Mouse (Mus musculus) myocyte (in vitro differentiated cells): ENCODE results near the gene Angptl2. TPM values are rescaled to one million over a fixed set of nuclear protein-coding genes. Genes with fewer than 3 reads are reported as not detected.

Experiments used
- H3K27me3 ChIP-seq: one replicate; pipeline ENCODE4 v1.6.1; 2011; ENCODE audit not compliant: control insufficient read depth, insufficient read depth, insufficient read length
- H3K36me3 ChIP-seq: one replicate; pipeline ENCODE4 v1.6.1; 2011; ENCODE audit not compliant: control insufficient read depth, insufficient read depth
- H3K4me2 ChIP-seq: one replicate; pipeline ENCODE4 v1.6.1; 2011; ENCODE audit warnings: low read depth, control low read depth
- H3K4me3 ChIP-seq: one replicate; pipeline ENCODE4 v1.5.1; 2011; ENCODE audit warnings: mild to moderate bottlenecking, control low read depth, moderate library complexity
- H3K79me2 ChIP-seq: one replicate; pipeline ENCODE4 v1.6.1; 2011; ENCODE audit not compliant: control insufficient read depth, insufficient read depth
- H3ac ChIP-seq: one replicate; pipeline ENCODE4 v1.6.1; 2011; ENCODE audit not compliant: control insufficient read depth, insufficient read length
- CEBPB ChIP-seq: IDR thresholded peaks from 2 replicates; pipeline ENCODE4 v1.6.1; 2011; ENCODE audit warnings: mild to moderate bottlenecking, moderate library complexity; ENCODE audit not compliant: poor library complexity, insufficient read depth, severe bottlenecking
- E2F4 ChIP-seq: IDR thresholded peaks from one replicate; pipeline ENCODE4 v1.6.1; 2011; ENCODE audit warnings: mild to moderate bottlenecking, control low read depth, moderate library complexity; ENCODE audit not compliant: insufficient read depth
- MAX ChIP-seq: IDR thresholded peaks from one replicate; pipeline ENCODE4 v1.6.1; 2011; ENCODE audit warnings: low read depth, mild to moderate bottlenecking, control low read depth
- MYOD1 ChIP-seq, 3 experiments: IDR thresholded peaks; one replicate each; pipeline ENCODE4 v1.6.1; 2011; ENCODE audit warnings: control low read depth in 2 of 3, low read depth in 2 of 3, mild to moderate bottlenecking in 2 of 3, moderate library complexity in 1 of 3; ENCODE audit not compliant: insufficient read length in 2 of 3, control insufficient read depth in 1 of 3
- MYOG ChIP-seq, 3 experiments: IDR thresholded peaks; one replicate each; pipeline ENCODE4 v1.6.1; 2011; ENCODE audit warnings: control low read depth in 2 of 3, low read depth in 2 of 3, mild to moderate bottlenecking in 2 of 3; ENCODE audit not compliant: insufficient read length in 2 of 3, control insufficient read depth in 1 of 3, insufficient read depth in 1 of 3
- POLR2A ChIP-seq: IDR thresholded peaks from one replicate; pipeline ENCODE4 v1.6.1; 2011; ENCODE audit warnings: low read depth, mild to moderate bottlenecking, control low read depth, moderate library complexity; ENCODE audit not compliant: insufficient read length
- POLR2AphosphoS2 ChIP-seq: IDR thresholded peaks from one replicate; pipeline ENCODE4 v1.6.1; 2011; ENCODE audit warnings: low read depth, control low read depth; ENCODE audit not compliant: insufficient read length
- REST ChIP-seq: IDR thresholded peaks from one replicate; pipeline ENCODE4 v1.6.1; 2011; ENCODE audit warnings: mild to moderate bottlenecking, control low read depth, moderate library complexity; ENCODE audit not compliant: insufficient read depth, insufficient read length
- SRF ChIP-seq: IDR thresholded peaks from one replicate; pipeline ENCODE4 v1.6.1; 2011; ENCODE audit warnings: low read depth; ENCODE audit not compliant: control insufficient read depth, insufficient read length
- TCF12 ChIP-seq: IDR thresholded peaks from one replicate; pipeline ENCODE4 v1.6.1; 2011; ENCODE audit warnings: mild to moderate bottlenecking, control low read depth; ENCODE audit not compliant: poor library complexity, insufficient read depth, severe bottlenecking
- TCF3 ChIP-seq: IDR thresholded peaks from one replicate; pipeline ENCODE4 v1.6.1; 2011; ENCODE audit warnings: low read depth, control low read depth; ENCODE audit not compliant: insufficient read length
- USF1 ChIP-seq: IDR thresholded peaks from one replicate; pipeline ENCODE4 v1.6.1; 2011; ENCODE audit warnings: low read depth, mild to moderate bottlenecking, control low read depth, moderate library complexity
- polyA plus RNA-seq: library from polyadenylated mRNA; unstranded; fragments of >200 nt; fragmentation: generic; extraction: Trizol; gene quantifications from one replicate; pipeline ENCODE4 v1.2.1, GENCODE M21; 2012; ENCODE audit warnings: missing spikeins

The Angptl2 gene
- polyA plus RNA-seq, 1 experiment: 130 TPM

DNA sequence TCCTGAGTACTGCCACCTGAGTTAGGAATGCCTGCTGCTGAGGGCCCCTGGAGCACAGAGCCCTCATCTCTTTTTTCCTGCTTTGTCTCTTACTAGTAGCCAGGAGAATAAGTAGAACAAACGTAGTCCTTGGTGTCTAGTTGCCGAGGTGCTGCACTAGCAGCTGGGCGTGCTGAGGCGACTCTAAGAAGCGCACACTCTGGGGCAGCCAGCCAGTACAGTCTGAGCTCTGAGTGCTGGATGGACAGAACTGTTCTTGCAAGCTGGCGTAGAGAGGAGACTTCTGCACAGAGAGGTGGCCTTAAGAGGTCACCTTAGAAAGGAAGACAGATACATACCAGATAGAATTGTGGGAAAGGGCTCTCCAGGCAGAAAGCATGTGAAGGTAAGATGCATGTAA, 4.4 kb downstream of the Angptl2 start:
- no peak for TF ChIP-seq MYOG (IDR thresholded peaks at IDR 0.05; ENCODE audit: control insufficient read depth in 1 of 3, insufficient read depth in 1 of 3, insufficient read length in 2 of 3, low read depth in 2 of 3)
- TF ChIP-seq SRF: no peak
- TF ChIP-seq MYOD1 (IDR thresholded peaks at IDR 0.05; ENCODE audit: control insufficient read depth in 1 of 3, insufficient read length in 2 of 3, low read depth in 2 of 3): no peak
- no peak for TF ChIP-seq TCF12
- no peak for TF ChIP-seq USF1
- no peak for TF ChIP-seq CEBPB
- no peak for TF ChIP-seq POLR2AphosphoS2
- TF ChIP-seq E2F4: no peak
- TF ChIP-seq MAX: no peak
- TF ChIP-seq TCF3: no peak
- no peak for TF ChIP-seq REST
- no peak for TF ChIP-seq POLR2A
- Histone ChIP-seq H3K4me3 (peak overlapping the region; percentile 89), H3K36me3 (peaks cover 12% of the 10 kb centered on the region), H3ac (no peak overlapping the region), H3K27me3 (no peaks in the 10 kb centered on the region), H3K4me2 (peak overlapping the region; percentile 91), H3K79me2 (peaks cover 78% of the 10 kb centered on the region)

DNA sequence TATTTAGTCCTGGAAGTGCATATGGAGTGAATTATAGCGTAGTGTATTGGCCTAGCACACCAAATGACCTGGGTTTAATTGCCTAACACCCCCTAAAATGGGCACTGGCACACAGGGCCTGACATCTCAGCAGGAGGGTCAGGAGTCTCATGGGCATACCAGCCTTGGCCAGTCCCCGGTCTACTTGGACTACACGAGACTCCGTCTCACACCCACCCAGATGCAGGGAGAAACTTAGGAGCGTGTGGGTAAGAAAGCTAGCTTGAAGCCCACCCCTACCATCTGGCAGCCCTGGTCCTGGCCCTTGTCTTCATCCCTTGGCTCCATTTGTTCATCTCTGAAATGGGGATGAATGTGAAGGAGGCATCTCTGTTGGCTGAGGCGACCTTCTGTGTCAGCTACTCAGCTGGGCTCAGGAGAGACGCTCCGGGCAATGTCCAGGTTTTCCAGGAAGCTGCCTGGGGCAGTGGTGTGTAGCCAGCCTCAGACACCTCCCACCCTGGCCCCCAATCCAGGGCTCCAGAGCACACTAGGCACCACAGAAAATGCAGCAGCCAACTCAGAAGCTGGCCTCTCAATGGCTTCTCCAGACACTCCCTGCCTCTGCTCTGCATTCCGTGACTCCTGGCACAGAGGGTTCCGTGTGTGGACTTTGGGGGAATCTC, 4.9 kb downstream of the Angptl2 start:
- Histone ChIP-seq H3K36me3 (peaks cover 12% of the 10 kb centered on the region), H3K4me3 (peak overlapping the region; percentile 89), H3K79me2 (peaks cover 81% of the 10 kb centered on the region), H3K4me2 (peak overlapping the region; percentile 91), H3K27me3 (no peaks in the 10 kb centered on the region), H3ac (no peak overlapping the region)
- TF ChIP-seq USF1 (no peak), MAX (no peak), POLR2AphosphoS2 (no peak), TCF12 (no peak), TCF3 (no peak), SRF (no peak), MYOG (IDR thresholded peaks at IDR 0.05; ENCODE audit: control insufficient read depth in 1 of 3, insufficient read depth in 1 of 3, insufficient read length in 2 of 3, low read depth in 2 of 3) (no peak)

DNA sequence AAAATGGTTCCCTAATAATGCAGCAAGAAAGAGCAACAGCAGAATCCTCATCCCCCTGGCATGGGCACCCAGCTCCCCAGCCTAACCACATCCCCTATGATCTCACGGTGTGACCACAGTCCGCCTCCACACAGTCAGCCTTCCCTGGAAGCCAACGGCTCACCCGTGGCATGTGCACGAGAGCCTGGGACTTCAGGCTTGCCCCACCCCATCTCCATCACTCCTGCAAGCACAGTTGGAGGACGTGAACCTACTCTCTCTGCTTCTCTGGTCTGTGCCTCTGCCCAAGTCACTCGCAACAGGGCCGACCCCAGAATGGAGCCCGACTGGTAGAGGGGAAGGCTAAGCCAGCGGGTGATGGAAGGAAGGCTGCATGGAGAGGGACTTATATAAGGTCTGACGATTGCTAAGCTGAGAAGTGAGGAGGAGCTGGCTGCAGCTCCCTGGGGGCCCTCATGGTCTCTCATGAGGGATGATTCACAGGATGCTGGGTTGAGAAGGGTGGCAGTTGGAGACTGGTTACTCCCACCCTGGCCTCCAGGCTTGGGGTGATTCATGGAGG, 5.6 kb downstream of the Angptl2 start:
- H3K79me2 ChIP-seq: peaks cover 83% of the 10 kb centered on the region
- peak overlapping the region; percentile 91 for H3K4me2 ChIP-seq
- peaks cover 12% of the 10 kb centered on the region for H3K36me3 ChIP-seq
- H3K27me3 ChIP-seq: no peaks in the 10 kb centered on the region
- H3ac ChIP-seq: no peak overlapping the region
- TF ChIP-seq MYOD1 (IDR thresholded peaks at IDR 0.05; ENCODE audit: control insufficient read depth in 1 of 3, insufficient read length in 2 of 3, low read depth in 2 of 3) (peak in 2 of 3 experiments; percentile 47 to 81), MYOG (IDR thresholded peaks at IDR 0.05; ENCODE audit: control insufficient read depth in 1 of 3, insufficient read depth in 1 of 3, insufficient read length in 2 of 3, low read depth in 2 of 3) (peak in 2 of 3 experiments; percentile 58 to 70), USF1 (peak; percentile 2), MAX (peak; percentile 11), E2F4 (no peak), REST (no peak), SRF (no peak), TCF3 (peak; percentile 16), POLR2AphosphoS2 (peak; percentile 65), POLR2A (no peak), CEBPB (peak; percentile 79), TCF12 (no peak)
- peak overlapping the region; percentile 89 for H3K4me3 ChIP-seq

DNA sequence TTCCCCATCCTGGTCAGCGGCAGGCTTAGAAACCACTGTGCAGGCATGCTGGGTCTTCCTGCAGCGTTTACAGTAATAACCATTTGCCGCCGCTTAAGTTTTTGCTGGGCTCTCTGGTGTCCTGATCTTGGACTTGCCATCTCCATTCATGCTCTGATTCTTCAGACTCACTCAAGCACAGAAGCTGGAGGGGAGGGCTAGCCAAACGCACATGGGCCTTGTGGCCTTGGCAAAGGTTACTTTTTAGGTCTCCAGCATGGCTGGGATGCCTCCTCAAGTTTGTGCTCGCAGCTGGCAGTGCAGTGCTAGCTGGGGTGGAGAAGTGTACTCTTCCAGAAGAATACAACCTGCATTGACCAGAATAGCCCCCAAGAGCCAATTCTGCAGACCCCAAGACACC, 6.6 kb downstream of the Angptl2 start:
- no peak for TF ChIP-seq POLR2A
- no peak for TF ChIP-seq E2F4
- TF ChIP-seq POLR2AphosphoS2: no peak
- Histone ChIP-seq H3K36me3 (peaks cover 13% of the 10 kb centered on the region), H3ac (no peak overlapping the region), H3K79me2 (peaks cover 73% of the 10 kb centered on the region), H3K27me3 (no peaks in the 10 kb centered on the region), H3K4me3 (no peak overlapping the region), H3K4me2 (peak overlapping the region; percentile 91)

DNA sequence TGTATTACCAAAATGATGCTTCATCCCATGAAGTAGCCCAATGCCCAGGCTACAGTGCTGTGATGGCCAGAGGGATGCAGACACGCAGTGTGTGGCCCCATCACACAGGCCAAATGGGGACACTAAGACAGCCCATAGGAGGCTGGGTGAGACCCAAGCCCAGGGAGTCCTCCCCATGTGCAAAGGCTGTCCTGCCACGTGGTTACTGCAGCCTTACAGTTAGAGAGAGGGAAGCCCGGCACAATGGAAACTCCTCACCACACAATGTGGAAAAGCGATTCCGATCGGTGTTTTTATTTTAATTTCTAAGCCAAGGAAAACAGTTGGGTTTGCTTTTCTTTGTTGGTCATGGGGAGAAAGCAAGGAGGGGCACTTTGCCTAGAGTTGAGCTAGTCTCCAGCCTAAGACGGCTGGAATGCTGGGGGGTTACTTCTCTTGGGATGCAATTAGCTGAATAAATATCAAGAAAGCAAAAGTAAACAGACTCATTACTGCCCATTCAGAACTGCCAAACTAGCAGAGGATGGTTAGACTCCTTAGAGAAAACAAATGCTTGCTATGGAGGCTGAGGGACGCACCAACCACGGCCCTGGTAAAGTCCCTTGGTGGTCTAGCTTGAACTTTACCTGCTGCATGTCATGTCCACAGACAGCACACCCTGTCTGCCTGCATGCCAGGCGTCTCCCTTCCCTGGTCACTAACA, 7.9 kb downstream of the Angptl2 start:
- H3K36me3 ChIP-seq: peaks cover 19% of the 10 kb centered on the region
- H3ac ChIP-seq: no peak overlapping the region
- H3K27me3 ChIP-seq: no peaks in the 10 kb centered on the region
- H3K4me2 ChIP-seq: no peak overlapping the region
- TF ChIP-seq POLR2AphosphoS2 (peak; percentile 71), USF1 (no peak)
- H3K4me3 ChIP-seq: no peak overlapping the region
- peaks cover 63% of the 10 kb centered on the region for H3K79me2 ChIP-seq
